Comparison of ENCODE assay signal across 8 mouse cellular contexts in genomic region chr2:50065902-50066245, GRCm38 (mm10). TPM values are rescaled to one million over a fixed set of nuclear protein-coding genes. Genes with fewer than 3 reads are reported as not detected.
DNase-seq lines count a peak whose midpoint lies in the region; ATAC-seq lines count a peak whose summit lies in the region.

No protein-coding gene starts in this region.

- H3K4me3 ChIP-seq in kidney, embryonic 15.5 days (replicated peaks), result peak overlapping the region; percentile 68
- H3K4me3 ChIP-seq in forebrain, embryonic 11.5 days (ENCODE audit: low read depth, low read length), result peak overlapping the region; percentile 70
- peak overlapping the region; percentile 72 for H3K4me3 ChIP-seq in limb, embryonic 13.5 days
- peak overlapping the region; percentile 60 for H3K4me3 ChIP-seq in neural tube, embryonic 12.5 days

- H3K9me3 ChIP-seq in kidney, embryonic 15.5 days (replicated peaks), result no peaks in the 10 kb centered on the region
- H3K9me3 ChIP-seq in forebrain, embryonic 11.5 days (ENCODE audit: control insufficient read depth, low read length), result no peaks in the 10 kb centered on the region
- no peaks in the 10 kb centered on the region for H3K9me3 ChIP-seq in limb, embryonic 13.5 days
- no peaks in the 10 kb centered on the region for H3K9me3 ChIP-seq in neural tube, embryonic 12.5 days

- H3K4me1 ChIP-seq in kidney, embryonic 15.5 days, result peaks cover 13% of the 10 kb centered on the region
- H3K4me1 ChIP-seq in forebrain, embryonic 11.5 days (replicated peaks; ENCODE audit: control insufficient read depth, insufficient read depth, low read length), result 0 out of 2 replicates have a peak, but pooled peaks cover 2% of the 10 kb centered on the region
- 0 out of 2 replicates have a peak, but pooled peaks cover 11% of the 10 kb centered on the region for H3K4me1 ChIP-seq in limb, embryonic 13.5 days
- H3K4me1 ChIP-seq in neural tube, embryonic 12.5 days, result peaks cover 13% of the 10 kb centered on the region

- DNase-seq in kidney, postnatal 25 days, result no peak
- DNase-seq in forebrain, embryonic 11.5 days (ENCODE audit: low spot score), result no peak
- DNase-seq in urinary bladder, postnatal 14 days (ENCODE audit: low spot score), result no peak
- DNase-seq in adrenal gland, postnatal 14 days, result no peak
- no peak for DNase-seq in right cerebral cortex, postnatal 4 days

- 0 out of 2 replicates have a peak overlapping the region, but pooled peaks have one; percentile 11 for H3K9ac ChIP-seq in kidney, embryonic 15.5 days
- H3K9ac ChIP-seq in forebrain, embryonic 11.5 days (ENCODE audit: low read length), result peak overlapping the region; percentile 71
- peak overlapping the region; percentile 74 for H3K9ac ChIP-seq in limb, embryonic 13.5 days
- peak overlapping the region; percentile 57 for H3K9ac ChIP-seq in neural tube, embryonic 12.5 days

- H3K27me3 ChIP-seq in kidney, embryonic 15.5 days, result 0 out of 2 replicates have a peak, but pooled peaks cover 6% of the 10 kb centered on the region
- H3K27me3 ChIP-seq in forebrain, embryonic 11.5 days (ENCODE audit: control insufficient read depth, insufficient read depth, low read length), result no peaks in the 10 kb centered on the region
- peaks cover 18% of the 10 kb centered on the region for H3K27me3 ChIP-seq in limb, embryonic 13.5 days
- no peaks in the 10 kb centered on the region for H3K27me3 ChIP-seq in neural tube, embryonic 12.5 days (replicated peaks)

- WGBS in kidney, embryonic 15.5 days, result under 1% methylated on average over 14 of the region's 14 CpGs
- under 1% methylated on average over 14 of the region's 14 CpGs for WGBS in forebrain, embryonic 11.5 days
- under 1% methylated on average over 14 of the region's 14 CpGs for WGBS in limb, embryonic 13.5 days
- WGBS in neural tube, embryonic 12.5 days, result under 1% methylated on average over 14 of the region's 14 CpGs

- no peak for ATAC-seq in kidney, embryonic 15.5 days (replicated peaks; ENCODE audit: low FRiP score)
- peak; percentile 56 for ATAC-seq in forebrain, embryonic 11.5 days (replicated peaks; ENCODE audit: low FRiP score)
- peak; percentile 62 for ATAC-seq in limb, embryonic 13.5 days (ENCODE audit: low FRiP score, low read depth)
- ATAC-seq in neural tube, embryonic 12.5 days (ENCODE audit: low FRiP score, low read depth), result peak; percentile 54

- peak overlapping the region; percentile 81 for H3K27ac ChIP-seq in kidney, embryonic 15.5 days
- no peak overlapping the region for H3K27ac ChIP-seq in forebrain, embryonic 11.5 days (ENCODE audit: low read depth, low read length)
- H3K27ac ChIP-seq in limb, embryonic 13.5 days, result peak overlapping the region; percentile 33; the same call in 1 of the 2 replicates
- no peak overlapping the region for H3K27ac ChIP-seq in neural tube, embryonic 12.5 days

- H3K36me3 ChIP-seq in kidney, embryonic 15.5 days, result no peaks in the 10 kb centered on the region
- no peaks in the 10 kb centered on the region for H3K36me3 ChIP-seq in forebrain, embryonic 11.5 days (ENCODE audit: control insufficient read depth, insufficient read depth, low read length)
- H3K36me3 ChIP-seq in limb, embryonic 13.5 days, result no peaks in the 10 kb centered on the region
- H3K36me3 ChIP-seq in neural tube, embryonic 12.5 days, result no peaks in the 10 kb centered on the region

- peak overlapping the region; percentile 95 for H3K4me2 ChIP-seq in kidney, embryonic 15.5 days
- peak overlapping the region; percentile 89 for H3K4me2 ChIP-seq in forebrain, embryonic 11.5 days (ENCODE audit: low read depth, low read length, severe bottlenecking)
- peak overlapping the region; percentile 94 for H3K4me2 ChIP-seq in limb, embryonic 13.5 days (replicated peaks)
- peak overlapping the region; percentile 94 for H3K4me2 ChIP-seq in neural tube, embryonic 12.5 days (replicated peaks)

RNA-seq across cellular contexts. Expression of gene Lypd6, which starts 0.4 kb away (rescaled TPM):
- 9.6 and 10.9 TPM in 2 replicates for polyA plus RNA-seq in kidney, embryonic 15.5 days (2015; fragmentation: Nextera tagmentation; extraction: Ambion mirVana)
- 10.3 and 13.3 TPM in 2 replicates for polyA plus RNA-seq in forebrain, embryonic 11.5 days (2014; fragmentation: Nextera tagmentation; extraction: Ambion mirVana)
- 11.0 and 12.2 TPM in 2 replicates for polyA plus RNA-seq in limb, embryonic 13.5 days (2015; fragmentation: Nextera tagmentation; extraction: Ambion mirVana)
- polyA plus RNA-seq in neural tube, embryonic 12.5 days (2016; fragmentation: Nextera tagmentation; extraction: Ambion mirVana), result 4.3 and 4.4 TPM in 2 replicates
- 9.3 and 12.2 TPM in 2 replicates for total RNA-seq in adrenal gland, postnatal 14 days (2021)

Comparison
In these comparisons a context has a peak if more than half of its experiments do, and no peak if none do; other contexts are left out.
1. H3K27ac ChIP-seq: peak in kidney, embryonic 15.5 days (single experiment) and limb, embryonic 13.5 days (single experiment); none in forebrain, embryonic 11.5 days (single experiment) and neural tube, embryonic 12.5 days (single experiment).
2. H3K9ac ChIP-seq: peak in every context shown above with its lines; median percentile 74 in limb, embryonic 13.5 days; 71 in forebrain, embryonic 11.5 days; 57 in neural tube, embryonic 12.5 days; 11 in kidney, embryonic 15.5 days.
3. Peak in every context shown above with its lines, with median percentiles within 50 percentile points of each other: H3K4me2 ChIP-seq and H3K4me3 ChIP-seq.